Mouse (Mus musculus): ENCODE data around the gene Tpd52l2. TPM values are rescaled to one million over a fixed set of nuclear protein-coding genes. Genes with fewer than 3 reads are reported as not detected.
"Not testable (repeated sequence)": the region's sequence is repeated elsewhere in the genome, so short reads cannot be mapped to it uniquely, and the experiment has no call there.

Gene Tpd52l2
- polyA plus RNA-seq, 1 experiment from 2014 or later = 160 TPM

DNA sequence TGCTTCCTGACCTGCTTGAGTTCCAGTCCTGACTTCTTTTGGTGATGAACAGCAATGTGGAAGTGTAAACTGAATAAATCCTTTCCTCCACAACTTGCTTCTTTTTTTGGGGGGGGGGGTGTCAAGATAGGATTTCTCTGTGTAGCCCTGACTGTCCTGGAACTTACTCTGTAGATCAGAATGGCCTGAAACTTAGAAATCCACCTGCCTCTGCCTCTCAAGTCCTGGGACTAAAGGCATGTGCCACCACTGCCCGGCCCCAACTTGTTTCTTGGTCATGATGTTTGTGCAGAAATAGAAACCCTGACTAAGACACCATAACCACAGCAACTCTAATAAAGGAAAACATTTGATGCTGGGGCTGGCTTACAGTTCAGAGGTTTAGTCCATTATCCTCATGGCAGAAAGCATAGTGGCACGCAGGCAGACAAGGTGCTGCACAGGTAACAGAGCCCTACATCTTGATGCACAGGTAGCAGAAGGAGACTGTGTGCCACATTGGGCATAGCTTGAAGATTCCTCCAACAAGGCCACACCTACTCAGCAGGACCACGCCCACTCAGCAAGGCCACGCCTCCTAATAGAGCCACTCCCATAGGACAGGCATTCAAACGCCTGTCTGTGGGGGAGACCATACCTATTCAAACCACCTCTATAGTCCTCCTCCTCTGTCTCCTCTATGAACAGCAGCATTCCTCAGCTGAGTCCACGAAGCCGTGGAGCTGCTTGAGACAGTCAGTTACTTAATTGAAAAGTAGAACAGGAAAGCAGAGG lies 5.3 kb upstream of the Tpd52l2 start:
- Histone ChIP-seq H3K27ac (no peak overlapping the region), H3K9ac (no peak overlapping the region), H3K4me1 (peaks cover 22% of the 10 kb centered on the region), H3K36me3 (no peaks in the 10 kb centered on the region), H3K4me2 (no peak overlapping the region), H3K27me3 (no peaks in the 10 kb centered on the region), H3K9me3 (no peaks in the 10 kb centered on the region), H3K4me3 (no peak overlapping the region)
- WGBS = 26% methylated on average over 7 of the region's 7 CpGs
- ATAC-seq (ENCODE audit: borderline replicate concordance, extremely low read depth, low FRiP score, low TSS enrichment) = no peak

DNA sequence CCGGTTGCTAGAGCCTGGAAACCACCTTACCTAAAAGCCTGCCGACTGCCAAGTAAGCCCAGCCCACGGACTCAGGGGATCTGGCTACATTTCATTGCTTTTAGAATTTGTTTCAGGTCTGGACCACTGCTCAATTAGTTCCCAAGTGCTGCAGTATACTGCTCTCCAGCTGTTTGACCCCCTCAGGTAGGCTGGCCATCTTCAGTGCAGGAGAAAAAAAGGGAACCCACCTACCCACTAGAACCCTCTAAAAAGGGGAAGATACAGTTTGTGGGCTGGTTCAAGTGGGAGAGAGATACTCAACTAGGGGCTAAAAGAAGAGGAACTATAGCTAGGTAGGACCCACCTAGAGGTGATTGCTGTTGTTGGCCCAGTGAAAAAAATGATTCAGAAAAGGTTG lies 4.7 kb upstream of the Tpd52l2 start:
- 45% methylated on average over 3 of the region's 3 CpGs for WGBS

DNA sequence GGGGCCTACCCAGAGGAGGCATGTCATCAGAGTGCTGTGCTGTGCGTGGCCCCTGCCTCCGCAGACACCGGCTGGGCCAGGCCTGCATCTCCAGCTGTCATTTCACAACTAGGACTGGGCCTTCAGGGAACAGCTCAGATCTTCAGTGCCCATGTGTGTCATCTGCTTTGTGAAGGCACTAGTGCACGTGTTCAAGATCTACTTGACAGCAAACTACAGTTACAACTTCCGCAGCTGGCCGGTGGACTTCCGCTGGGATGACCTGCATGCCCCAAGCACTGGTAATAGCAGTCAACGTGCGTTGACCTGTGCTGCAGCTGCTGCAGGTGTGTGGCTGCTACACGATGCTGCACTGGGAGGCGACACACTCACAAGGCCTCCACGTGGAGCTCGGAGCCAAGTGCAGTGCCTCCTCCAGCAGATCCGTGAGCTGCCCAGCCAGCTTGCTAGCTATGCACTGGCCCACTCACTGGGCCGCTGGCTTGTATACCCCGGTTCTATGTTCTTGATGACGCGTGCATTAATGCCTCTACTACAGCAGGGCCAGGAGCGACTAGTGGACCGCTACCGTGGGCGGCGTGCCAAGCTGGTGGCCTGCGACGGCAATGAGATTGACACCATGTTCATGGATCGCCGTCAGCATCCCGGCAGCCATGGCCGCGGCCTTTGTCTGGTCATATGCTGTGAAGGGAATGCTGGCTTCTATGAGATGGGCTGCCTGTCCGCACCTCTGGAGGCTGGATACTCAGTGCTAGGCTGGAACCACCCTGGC lies 3.6 kb upstream of the Tpd52l2 start, which contains the start of gene Abhd16b:
Gene Abhd16b, plus strand, starts transcription at position 51 of the 772 bp plus-strand sequence.
- H3K36me3 ChIP-seq = no peaks in the 10 kb centered on the region
- H3K9ac ChIP-seq = no peak within 1 kb of the TSS
- no peak within 1 kb of the TSS for H3K4me3 ChIP-seq
- H3K4me1 ChIP-seq = peaks cover 14% of the 10 kb centered on the region
- no peaks in the 10 kb centered on the region for H3K27me3 ChIP-seq
- 79% methylated on average over 31 of the region's 31 CpGs for WGBS
- no peak for ATAC-seq (ENCODE audit: borderline replicate concordance, extremely low read depth, low FRiP score, low TSS enrichment)
- no peaks in the 10 kb centered on the region for H3K9me3 ChIP-seq
- H3K4me2 ChIP-seq = no peak within 1 kb of the TSS
- no peak within 1 kb of the TSS for H3K27ac ChIP-seq

More for the DNA sequence above, 4.7 kb upstream of the Tpd52l2 start:
- no peaks in the 10 kb centered on the region for H3K27me3 ChIP-seq
- H3K36me3 ChIP-seq = no peaks in the 10 kb centered on the region
- peaks cover 17% of the 10 kb centered on the region for H3K4me1 ChIP-seq
- H3K4me3 ChIP-seq = no peak overlapping the region
- H3K9me3 ChIP-seq = no peaks in the 10 kb centered on the region
- ATAC-seq (ENCODE audit: borderline replicate concordance, extremely low read depth, low FRiP score, low TSS enrichment) = no peak
- H3K4me2 ChIP-seq = no peak overlapping the region
- H3K27ac ChIP-seq = no peak overlapping the region
- H3K9ac ChIP-seq = no peak overlapping the region

DNA sequence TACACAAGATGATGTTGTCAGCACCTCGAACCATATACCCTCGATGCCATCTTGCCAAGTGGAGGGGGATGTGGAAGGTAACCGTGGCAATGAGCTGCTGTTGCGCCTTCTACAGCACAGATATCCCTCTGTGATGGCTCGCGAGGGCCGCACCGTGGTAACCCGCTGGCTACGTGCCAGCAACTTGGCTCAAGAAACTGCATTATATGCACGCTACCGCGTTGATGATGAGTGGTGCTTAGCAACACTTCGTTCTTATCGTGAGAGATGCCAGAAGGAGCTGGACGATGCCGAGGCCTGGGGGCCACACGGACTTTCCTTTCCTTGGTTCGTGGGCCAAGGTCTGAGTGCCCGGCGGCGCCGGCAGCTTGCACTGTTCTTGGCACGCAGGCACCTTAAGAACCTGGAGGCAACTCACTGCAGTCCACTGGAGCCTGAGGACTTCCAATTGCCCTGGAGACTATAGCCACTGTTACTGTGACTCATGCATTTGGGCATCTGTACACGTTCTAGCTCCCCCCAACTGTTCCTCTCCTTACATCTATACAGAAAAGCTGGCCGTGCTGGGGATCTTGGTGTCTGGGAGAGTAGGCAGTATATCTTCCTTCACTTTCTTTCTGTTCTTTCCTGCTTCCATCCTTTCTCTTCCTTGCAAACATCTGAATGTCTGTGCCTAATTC lies 2.5 kb upstream of the Tpd52l2 start:
- ATAC-seq (ENCODE audit: borderline replicate concordance, extremely low read depth, low FRiP score, low TSS enrichment) = no peak
- Histone ChIP-seq H3K9me3 (no peaks in the 10 kb centered on the region), H3K36me3 (0 out of 2 replicates have a peak, but pooled peaks cover under 1% of the 10 kb centered on the region), H3K9ac (no peak overlapping the region), H3K4me1 (peaks cover 18% of the 10 kb centered on the region), H3K27me3 (no peaks in the 10 kb centered on the region), H3K27ac (no peak overlapping the region), H3K4me3 (no peak overlapping the region), H3K4me2 (no peak overlapping the region)
- WGBS = 60% methylated on average over 26 of the region's 26 CpGs

DNA sequence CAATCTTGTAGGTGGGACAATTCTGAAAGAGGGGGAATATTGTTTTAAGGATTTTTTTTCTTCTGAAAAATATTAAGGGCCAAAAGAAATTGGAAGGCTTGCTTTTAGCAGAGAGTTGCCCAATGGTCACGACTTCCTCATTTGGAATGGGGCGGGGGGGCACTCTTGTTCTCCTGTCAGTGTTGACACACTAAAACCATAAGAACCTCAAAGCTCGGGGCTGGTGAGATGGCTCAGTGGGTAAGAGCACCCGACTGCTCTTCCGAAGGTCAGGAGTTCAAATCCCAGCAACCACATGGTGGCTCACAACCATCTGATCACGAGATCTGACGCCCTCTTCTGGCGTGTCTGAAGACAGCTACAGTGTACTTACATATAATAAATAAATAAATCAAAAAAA lies 1.1 kb upstream of the Tpd52l2 start:
- ATAC-seq (ENCODE audit: borderline replicate concordance, extremely low read depth, low FRiP score, low TSS enrichment); H3K27me3 ChIP-seq; H3K9ac ChIP-seq; H3K9me3 ChIP-seq; H3K27ac ChIP-seq: not testable (repeated sequence)
- H3K36me3 ChIP-seq = peaks cover 13% of the 10 kb centered on the region; the same call in 1 of the 2 replicates
- H3K4me3 ChIP-seq = peak overlapping the region; percentile 72; the same call in 1 of the 2 replicates
- peaks cover 18% of the 10 kb centered on the region for H3K4me1 ChIP-seq
- H3K4me2 ChIP-seq = peak overlapping the region; percentile 90; the same call in 1 of the 2 replicates
- WGBS = 53% methylated on average over 8 of the region's 8 CpGs

DNA sequence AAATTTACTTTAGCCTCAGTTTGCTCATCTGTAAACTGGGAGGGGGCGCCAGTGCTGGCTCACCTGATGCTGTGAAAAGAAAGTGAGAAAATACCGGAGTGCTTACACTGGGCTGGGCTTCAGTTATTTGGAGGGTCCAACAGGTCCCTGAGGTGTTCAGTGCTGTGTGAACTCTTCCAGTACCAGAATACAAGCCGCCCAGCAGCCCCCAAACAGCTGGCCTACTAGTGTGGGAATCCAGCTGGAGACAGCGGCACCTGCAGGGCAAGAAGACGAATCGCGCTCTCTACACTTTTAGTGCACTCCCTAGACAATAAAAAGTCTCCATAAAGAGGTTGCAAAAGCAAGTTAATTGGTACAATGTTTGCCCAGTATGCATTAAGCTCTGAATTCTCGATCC lies 661 bp upstream of the Tpd52l2 start:
- H3K27ac ChIP-seq = peak overlapping the region; percentile 95
- peaks cover 18% of the 10 kb centered on the region for H3K4me1 ChIP-seq
- H3K27me3 ChIP-seq = no peaks in the 10 kb centered on the region
- 18% methylated on average over 8 of the region's 8 CpGs for WGBS
- H3K36me3 ChIP-seq = peaks cover 16% of the 10 kb centered on the region; the same call in 1 of the 2 replicates
- H3K4me3 ChIP-seq = peak overlapping the region; percentile 72
- peak; percentile 51; the same call in 1 of the 2 replicates for ATAC-seq (ENCODE audit: borderline replicate concordance, extremely low read depth, low FRiP score, low TSS enrichment)
- peak overlapping the region; percentile 90 for H3K4me2 ChIP-seq
- peak overlapping the region; percentile 48 for H3K9ac ChIP-seq
- H3K9me3 ChIP-seq = no peaks in the 10 kb centered on the region

DNA sequence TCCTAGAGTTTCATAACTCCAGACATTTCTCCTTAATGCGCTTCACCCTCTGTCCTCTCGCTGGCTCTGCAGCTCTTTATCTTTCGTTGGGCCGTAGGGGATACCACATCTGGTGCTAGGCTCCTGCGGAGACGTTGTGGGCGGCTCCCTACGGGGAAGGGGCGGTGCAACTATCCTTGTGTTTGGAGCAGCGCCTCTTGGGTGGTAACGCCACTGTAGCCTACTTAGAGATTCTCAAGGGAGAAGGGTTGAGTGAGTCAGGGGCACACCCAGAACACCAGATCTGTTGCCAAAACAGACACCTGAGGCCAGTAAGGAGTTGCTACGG lies 570 bp downstream of the Tpd52l2 start:
- no peaks in the 10 kb centered on the region for H3K9me3 ChIP-seq
- peak overlapping the region; percentile 90 for H3K4me2 ChIP-seq
- no peaks in the 10 kb centered on the region for H3K27me3 ChIP-seq
- under 1% methylated on average over 12 of the region's 12 CpGs for WGBS
- H3K9ac ChIP-seq = peak overlapping the region; percentile 87
- peak; percentile 77 for ATAC-seq (ENCODE audit: borderline replicate concordance, extremely low read depth, low FRiP score, low TSS enrichment)
- H3K4me1 ChIP-seq = peaks cover 18% of the 10 kb centered on the region
- H3K36me3 ChIP-seq = peaks cover 28% of the 10 kb centered on the region
- H3K4me3 ChIP-seq = peak overlapping the region; percentile 72
- peak overlapping the region; percentile 95 for H3K27ac ChIP-seq

DNA sequence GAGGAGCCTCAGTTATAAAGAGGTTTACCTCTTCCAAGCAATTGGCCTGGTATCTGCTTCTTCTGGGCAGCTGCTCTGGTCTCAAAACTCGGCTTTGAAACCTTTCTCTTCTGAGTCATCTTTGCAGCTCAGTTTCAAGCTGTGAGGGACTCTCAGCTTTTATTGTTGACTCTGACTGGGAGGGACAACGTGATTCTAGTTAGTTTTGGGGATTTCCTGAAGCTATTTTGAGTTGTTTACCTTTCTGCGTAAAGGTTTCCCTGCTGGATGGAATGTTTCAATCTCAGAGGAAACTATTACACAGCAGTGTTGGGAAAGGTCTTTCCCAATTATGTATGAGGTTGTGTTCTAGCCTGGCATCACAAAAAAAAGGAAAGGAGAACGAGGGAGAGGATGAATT lies 1.7 kb downstream of the Tpd52l2 start:
- Histone ChIP-seq H3K27me3 (no peaks in the 10 kb centered on the region), H3K36me3 (peaks cover 39% of the 10 kb centered on the region), H3K9me3 (no peaks in the 10 kb centered on the region), H3K4me2 (0 out of 2 replicates have a peak overlapping the region, but pooled peaks have one; percentile 90), H3K27ac (no peak overlapping the region), H3K9ac (no peak overlapping the region), H3K4me3 (no peak overlapping the region), H3K4me1 (peaks cover 18% of the 10 kb centered on the region)
- ATAC-seq (ENCODE audit: borderline replicate concordance, extremely low read depth, low FRiP score, low TSS enrichment) = no peak
- 71% methylated on average over 4 of the region's 4 CpGs for WGBS

DNA sequence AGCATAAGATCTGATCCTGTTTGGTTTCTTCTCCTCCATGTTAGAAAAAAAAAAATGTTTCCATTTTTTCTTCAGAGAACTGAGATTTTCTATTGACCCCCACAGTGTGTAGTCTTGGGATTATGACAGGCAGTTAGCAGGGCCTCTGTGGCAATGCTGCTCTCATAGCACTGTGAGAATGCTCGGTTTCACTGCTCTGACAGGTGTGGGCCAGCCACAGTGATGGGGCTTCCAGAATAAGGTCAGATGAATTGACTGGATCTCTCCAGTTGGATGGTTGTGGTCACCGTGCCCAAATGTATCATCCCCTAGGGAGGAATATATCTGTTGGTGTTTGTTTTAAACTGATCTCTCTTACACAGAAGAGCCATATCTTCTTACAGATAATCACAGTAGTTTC lies 12.2 kb downstream of the Tpd52l2 start:
- Histone ChIP-seq H3K4me2 (no peak overlapping the region), H3K27me3 (no peaks in the 10 kb centered on the region), H3K9me3 (no peaks in the 10 kb centered on the region), H3K36me3 (peaks cover 84% of the 10 kb centered on the region), H3K4me3 (no peak overlapping the region), H3K27ac (no peak overlapping the region), H3K9ac (no peak overlapping the region), H3K4me1 (no peaks in the 10 kb centered on the region)
- ATAC-seq (ENCODE audit: borderline replicate concordance, extremely low read depth, low FRiP score, low TSS enrichment) = no peak
- WGBS = 87% methylated on average over 2 of the region's 2 CpGs

DNA sequence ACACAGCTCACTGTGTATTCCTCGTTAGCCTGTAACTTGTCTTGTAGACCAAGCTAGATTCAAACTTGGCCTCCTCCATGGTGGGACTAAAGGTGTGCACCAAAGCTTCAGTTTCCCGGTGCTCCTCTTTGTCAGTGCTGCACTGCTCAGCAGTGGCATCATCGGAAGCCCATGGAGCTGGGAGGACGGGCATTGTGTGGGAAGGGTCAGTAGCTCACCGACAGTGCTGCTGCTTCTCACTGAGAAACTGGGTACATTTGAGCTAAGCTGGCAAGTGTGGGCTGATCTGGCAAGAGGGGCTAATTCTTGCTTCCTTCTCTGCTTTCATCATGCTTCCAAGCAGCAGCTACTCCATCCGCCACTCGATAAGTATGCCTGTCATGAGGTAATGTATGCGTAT lies 14.3 kb downstream of the Tpd52l2 start:
- Histone ChIP-seq H3K9ac (no peak overlapping the region), H3K4me2 (no peak overlapping the region), H3K9me3 (no peaks in the 10 kb centered on the region), H3K27me3 (no peaks in the 10 kb centered on the region), H3K4me3 (no peak overlapping the region), H3K4me1 (no peaks in the 10 kb centered on the region), H3K36me3 (peaks cover 89% of the 10 kb centered on the region), H3K27ac (no peak overlapping the region)
- WGBS = 94% methylated on average over 8 of the region's 8 CpGs
- ATAC-seq (ENCODE audit: borderline replicate concordance, extremely low read depth, low FRiP score, low TSS enrichment) = no peak

DNA sequence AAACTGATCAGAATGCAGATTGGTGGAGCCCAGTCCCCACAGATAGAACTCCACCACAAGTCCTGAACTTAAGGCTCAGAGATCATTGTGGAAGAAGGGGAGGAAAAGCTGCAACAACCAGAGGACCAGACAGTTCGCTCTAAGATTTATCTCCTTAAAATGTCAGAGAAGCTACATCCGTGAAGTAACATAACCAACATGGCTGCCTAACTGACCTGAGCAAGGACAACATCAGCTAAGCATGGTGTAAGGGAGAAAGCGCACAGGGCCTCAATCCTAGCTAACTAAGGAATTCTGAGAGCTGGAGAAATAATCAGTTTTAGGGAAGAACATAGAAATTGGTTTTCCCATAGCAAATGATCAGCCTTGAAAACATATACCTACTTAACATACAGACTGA lies 22.3 kb downstream of the Tpd52l2 start:
- H3K27me3 ChIP-seq = no peaks in the 10 kb centered on the region
- peak overlapping the region; percentile 59 for H3K4me2 ChIP-seq
- H3K27ac ChIP-seq = peak overlapping the region; percentile 97
- H3K4me3 ChIP-seq = peak overlapping the region; percentile 90
- peaks cover 35% of the 10 kb centered on the region for H3K36me3 ChIP-seq
- ATAC-seq (ENCODE audit: borderline replicate concordance, extremely low read depth, low FRiP score, low TSS enrichment) = no peak
- H3K9me3 ChIP-seq = no peaks in the 10 kb centered on the region
- WGBS = 61% methylated on average over 3 of the region's 3 CpGs
- H3K4me1 ChIP-seq = peaks cover 26% of the 10 kb centered on the region
- peak overlapping the region; percentile 94 for H3K9ac ChIP-seq

All from lung, embryonic 15.5 days (tissue).